Mouse (Mus musculus) gonadal fat pad, adult 2 months (tissue): ENCODE measurements around the gene Pir. TPM values are rescaled to one million over a fixed set of nuclear protein-coding genes. Genes with fewer than 3 reads are reported as not detected.
A peak's percentile ranks its signal among the peaks of the same experiment; 100 is the strongest.

Experiments
- DNase-seq: peaks from one replicate; pipeline ENCODE4 v3.0.0-alpha.2; 2012; ENCODE audit warnings: low read depth
- polyA plus RNA-seq: library from polyadenylated mRNA; depleted of rRNA; stranded (reverse); fragments of >200 nt; gene quantifications from 2 replicates; pipeline ENCODE4 v1.2.3, GENCODE M21; 2012

Pir gene
- polyA plus RNA-seq, 1 experiment: 3.2 TPM

GRCm38 (mm10) chrX:164330766-164331165 lies 61.6 kb downstream of the Pir start:
- DNase-seq: no peak

DNA sequence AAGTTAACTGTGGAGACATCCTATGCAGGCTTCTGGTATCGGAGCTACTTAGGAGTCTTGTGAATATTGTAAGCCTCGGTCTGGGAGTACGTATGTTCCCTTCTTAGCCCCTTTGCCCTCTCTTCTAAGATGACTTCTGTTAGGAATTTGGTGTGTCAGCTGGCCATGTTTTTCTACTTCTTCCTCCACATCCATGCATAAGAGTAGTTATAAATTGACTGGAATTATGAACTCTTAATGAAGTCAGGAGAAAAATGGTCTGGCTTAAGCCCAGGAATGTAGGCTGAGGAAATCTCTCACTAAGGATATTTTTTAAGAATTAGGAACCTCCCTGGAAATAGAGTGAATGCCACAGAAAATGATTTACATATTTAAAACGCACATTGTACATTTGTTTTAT lies 69.4 kb downstream of the Pir start:
- no peak for DNase-seq

- DNase-seq: no peak
These were observed 76.3 kb downstream of the Pir start for GRCm38 (mm10) chrX:164345359-164345938.

- no peak for DNase-seq
These were observed 79.8 kb downstream of the Pir start for GRCm38 (mm10) chrX:164348937-164349336.

- DNase-seq: no peak
These were observed 96.1 kb downstream of the Pir start for GRCm38 (mm10) chrX:164365153-164365865.

DNA sequence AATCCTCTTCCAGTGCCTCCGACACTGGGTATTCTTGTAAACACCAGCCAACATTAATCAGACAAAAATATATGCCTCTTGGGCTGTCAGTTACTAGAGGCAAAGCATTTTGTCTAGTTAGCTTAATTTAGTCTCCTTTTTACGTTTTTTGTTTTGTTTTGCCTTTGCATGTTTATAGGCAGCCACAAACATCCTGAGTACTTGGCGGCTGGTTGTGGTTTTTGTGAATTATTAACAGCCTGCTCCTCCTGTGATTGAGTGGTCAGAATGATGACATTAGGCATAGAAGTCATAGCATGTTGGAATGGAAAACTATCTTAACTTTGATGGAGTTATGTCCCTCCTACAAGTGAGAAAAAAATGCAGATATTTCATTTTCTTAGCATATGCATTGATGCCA lies 101.4 kb downstream of the Pir start:
- no peak for DNase-seq

GRCm38 (mm10) chrX:164373081-164373480 lies 103.9 kb downstream of the Pir start, which contains the start of gene Vegfd:
TSS of gene Vegfd (plus strand) at chrX:164373378.
- no peak for DNase-seq

- no peak for DNase-seq
These were observed 105.4 kb downstream of the Pir start for GRCm38 (mm10) chrX:164374586-164374985.

DNA sequence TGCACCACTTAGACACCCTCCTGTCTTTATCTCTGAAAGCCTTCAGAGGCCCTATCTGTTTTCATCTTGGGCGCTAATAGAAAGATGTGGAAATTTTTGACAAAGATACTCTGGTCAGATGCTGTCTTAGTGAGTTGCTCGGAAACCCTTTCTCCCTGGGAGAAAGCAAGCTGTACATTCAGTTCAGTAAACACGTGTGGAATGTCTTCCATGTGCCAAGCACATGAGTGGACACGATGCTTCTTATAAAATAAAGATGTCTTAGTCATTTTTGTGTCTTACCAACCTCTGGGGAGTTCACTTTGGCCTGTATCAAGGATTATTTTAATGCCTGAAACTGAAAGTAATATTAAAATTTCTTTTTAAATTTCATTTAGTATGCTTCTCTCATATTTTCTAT lies 110.5 kb downstream of the Pir start:
- DNase-seq: no peak

DNA sequence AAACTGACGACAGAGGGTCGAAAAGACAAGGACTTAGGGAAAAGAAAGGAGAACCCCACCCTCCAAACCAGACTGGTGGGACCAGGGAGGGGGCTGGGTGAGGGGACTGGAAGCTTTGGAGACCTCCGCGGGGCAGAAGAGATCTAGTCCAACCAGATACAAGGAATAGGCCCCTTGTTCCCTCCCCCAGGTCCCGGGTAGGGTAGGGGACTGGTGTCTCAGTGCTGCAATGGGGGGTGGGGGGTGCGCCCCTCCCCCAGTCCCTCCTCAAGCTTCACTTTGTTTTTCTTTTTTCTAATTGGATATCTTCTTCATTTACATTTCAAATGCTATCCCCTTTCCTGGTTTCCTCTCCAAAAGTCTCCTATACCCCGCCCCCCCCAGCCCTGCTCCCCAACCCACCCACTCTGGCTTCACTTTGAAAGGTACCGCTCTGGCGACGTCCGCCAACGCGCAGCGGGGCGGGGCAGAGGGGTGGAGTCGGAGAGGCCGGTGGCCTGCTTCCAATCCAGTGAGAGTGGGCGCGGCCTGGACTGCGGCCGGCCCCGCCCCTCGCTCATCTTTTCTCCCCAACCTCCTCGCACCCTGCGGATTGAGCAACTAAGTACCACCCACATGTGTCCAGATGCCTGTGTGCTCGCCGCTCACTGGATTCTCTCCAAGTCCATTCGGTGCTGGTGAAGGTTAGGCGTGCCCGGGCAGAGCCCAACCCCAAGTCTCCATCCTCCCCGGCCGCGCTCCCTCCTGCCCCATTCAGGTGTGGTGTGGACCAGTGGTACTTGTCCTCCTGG lies 112.6 kb downstream of the Pir start:
- peak; percentile 40 for DNase-seq

GRCm38 (mm10) chrX:164394091-164394490 lies 124.9 kb downstream of the Pir start:
- DNase-seq: no peak

- DNase-seq: no peak
These were observed 129.3 kb downstream of the Pir start for GRCm38 (mm10) chrX:164398456-164398855.

GRCm38 (mm10) chrX:164405080-164405649 lies 136.0 kb downstream of the Pir start:
- DNase-seq: no peak

- no peak for DNase-seq
These were observed 137.2 kb downstream of the Pir start for GRCm38 (mm10) chrX:164406133-164407022.

DNA sequence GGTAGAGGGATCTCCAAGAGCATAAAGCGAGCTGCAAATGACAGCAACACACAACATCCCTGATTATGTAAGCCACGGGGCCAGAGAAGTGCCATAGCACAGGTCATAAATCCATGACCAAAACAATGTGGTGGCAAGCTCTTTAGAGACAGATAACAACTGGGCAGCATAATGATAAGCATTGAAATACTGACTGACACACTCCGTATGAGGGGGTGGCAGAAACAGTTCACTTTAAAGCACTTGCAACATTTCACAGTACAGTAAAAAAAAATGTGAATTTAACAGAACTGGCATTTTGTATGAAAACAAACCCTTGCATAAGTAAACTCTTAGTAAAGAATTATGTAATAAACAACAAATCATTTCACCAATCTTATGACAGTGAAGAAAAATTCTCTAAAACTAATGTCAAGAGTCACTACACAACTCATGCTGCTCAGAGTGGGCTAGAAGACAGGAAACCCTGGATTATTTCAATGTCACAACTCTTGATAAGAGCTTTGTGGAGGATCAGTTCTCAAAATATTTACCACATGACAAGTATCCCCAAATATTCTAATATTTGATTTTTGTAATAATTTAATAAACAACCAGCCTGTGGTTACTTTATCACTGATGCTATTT lies 139.2 kb downstream of the Pir start:
- DNase-seq: no peak

DNA sequence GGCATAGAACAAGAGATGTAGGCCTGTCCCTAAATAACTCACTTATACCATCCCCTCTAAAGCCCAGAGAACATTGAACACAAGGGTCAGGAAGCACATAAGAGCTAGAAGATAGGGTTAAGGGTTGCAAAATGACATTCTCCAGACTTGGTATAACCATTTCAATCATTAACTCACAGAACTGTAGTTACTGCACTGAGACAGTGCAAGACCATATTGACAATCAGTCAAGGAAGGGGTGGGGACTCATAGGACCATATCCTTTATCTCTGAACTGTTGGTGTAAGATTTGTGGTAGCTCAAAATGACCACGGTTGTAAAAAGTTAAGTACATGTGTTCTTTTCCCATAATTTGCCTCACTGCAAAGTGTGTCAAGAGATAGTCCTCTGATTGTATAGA lies 141.4 kb downstream of the Pir start:
- no peak for DNase-seq

- no peak for DNase-seq
These were observed 147.6 kb downstream of the Pir start for GRCm38 (mm10) chrX:164416803-164417202.

- no peak for DNase-seq
These were observed 148.8 kb downstream of the Pir start for GRCm38 (mm10) chrX:164418008-164418407.

- DNase-seq: no peak
These were observed 150.3 kb downstream of the Pir start, which contains the start of gene Piga for GRCm38 (mm10) chrX:164419471-164419939. TSS of gene Piga (plus strand) at chrX:164419787.

GRCm38 (mm10) chrX:164419955-164420354 lies 150.8 kb downstream of the Pir start:
- no peak for DNase-seq

- no peak for DNase-seq
These were observed 151.3 kb downstream of the Pir start for GRCm38 (mm10) chrX:164420518-164420917.
